Mouse (Mus musculus) layer of hippocampus, adult 11-12 months (tissue): ENCODE data around the gene Trim10.

Source experiments
- DNase-seq: peaks from one replicate; pipeline ENCODE4 v3.0.0; 2022; ENCODE audit warnings: low spot score

Gene Trim10

DNA sequence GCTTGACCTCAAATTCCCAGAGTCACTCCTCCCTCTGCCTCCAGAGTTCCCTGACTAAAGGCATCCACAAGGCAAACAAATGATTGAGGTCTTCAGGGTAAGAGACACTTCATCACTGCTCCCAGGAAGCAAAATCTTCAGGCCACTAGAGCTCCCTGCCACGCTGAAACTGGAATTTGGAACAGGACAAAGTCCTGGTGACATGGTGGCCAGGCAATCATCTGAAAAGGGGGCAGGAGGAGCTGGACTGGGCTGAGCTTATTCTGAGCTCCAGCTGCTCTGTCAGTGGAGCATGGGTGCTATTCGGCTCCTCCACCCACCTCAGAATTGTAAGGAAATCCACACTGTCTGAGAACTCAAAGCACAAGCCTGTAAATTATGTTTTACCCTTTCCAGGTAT, 42.7 kb downstream of the Trim10 start:
- no peak for DNase-seq

DNA sequence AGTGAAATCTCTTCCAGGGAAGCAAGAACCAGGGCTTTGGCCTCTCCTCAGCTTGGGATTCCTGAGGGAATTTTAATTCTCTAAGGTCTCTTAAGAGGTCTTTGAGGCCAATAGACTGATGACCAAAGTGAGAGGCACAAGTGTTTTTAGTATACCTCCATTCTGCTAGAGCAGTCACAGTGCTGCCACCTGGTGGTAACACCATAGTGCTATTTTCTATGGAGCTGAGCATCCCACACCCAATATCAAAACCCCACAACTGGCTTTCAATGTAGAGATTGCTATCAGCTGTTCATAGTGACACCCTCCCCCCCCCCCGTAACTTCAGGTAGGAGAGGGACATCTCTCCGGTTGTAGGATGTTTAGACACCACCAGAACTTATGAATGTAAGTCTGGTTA, 44.7 kb downstream of the Trim10 start:
- peak; percentile 85 for DNase-seq

DNA sequence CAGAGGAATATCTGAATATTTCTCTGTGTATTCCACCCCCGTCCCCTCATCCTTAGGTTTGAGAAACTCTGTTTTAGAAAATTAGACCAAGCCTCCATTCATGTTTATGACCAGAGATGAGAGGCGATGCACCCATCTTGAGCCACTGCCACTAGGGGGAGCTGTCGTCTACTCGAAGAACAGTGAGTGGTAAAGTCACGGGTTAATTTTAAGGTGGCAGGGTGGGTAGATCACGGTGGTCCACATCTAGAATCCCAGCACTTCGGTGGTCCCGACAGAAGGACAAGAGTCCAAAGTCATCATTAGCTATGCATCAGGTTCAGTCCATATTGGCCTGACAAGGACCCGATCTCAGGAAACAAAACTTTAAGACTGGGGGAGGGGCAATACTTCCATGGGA, 45.7 kb downstream of the Trim10 start:
- peak; percentile 68 for DNase-seq

DNA sequence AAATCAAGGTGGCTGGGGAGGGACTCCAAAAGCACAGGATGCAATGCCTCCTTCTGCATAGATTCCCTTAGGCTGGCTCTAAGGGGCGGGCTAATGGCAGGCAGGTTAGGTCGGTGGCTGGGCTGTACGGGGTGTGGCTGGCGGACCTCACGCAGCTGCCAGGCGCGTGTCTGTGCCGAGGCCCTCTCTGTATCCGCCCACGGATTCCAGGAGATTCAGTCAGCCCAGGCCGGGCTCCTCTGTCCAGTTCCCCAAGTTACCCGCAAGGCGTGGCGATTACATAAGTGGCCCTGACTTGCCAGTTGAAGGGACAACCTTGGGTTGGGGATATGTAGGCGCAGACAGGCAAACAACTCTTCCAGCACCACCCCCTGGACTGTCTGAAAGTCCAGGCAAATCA, 50.9 kb downstream of the Trim10 start:
- no peak for DNase-seq

DNA sequence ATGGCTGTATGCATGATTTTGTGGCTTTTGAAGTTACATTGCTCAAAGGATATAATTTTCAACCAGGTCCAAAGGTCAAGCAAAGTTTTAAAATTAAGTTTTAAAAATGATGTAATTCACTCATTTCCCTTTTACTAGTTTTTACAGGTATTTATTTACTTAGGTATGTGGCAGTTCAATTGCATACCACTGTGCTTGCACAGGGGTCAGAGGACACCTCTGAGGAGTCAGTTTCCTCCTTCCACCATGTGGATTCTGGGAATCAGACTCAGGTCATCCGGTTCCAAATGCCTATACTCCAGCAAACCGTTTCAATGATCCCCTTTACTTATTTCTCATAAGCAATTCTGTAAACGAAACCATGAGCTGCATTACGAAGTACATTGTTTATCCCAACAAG, 53.3 kb downstream of the Trim10 start:
- no peak for DNase-seq

DNA sequence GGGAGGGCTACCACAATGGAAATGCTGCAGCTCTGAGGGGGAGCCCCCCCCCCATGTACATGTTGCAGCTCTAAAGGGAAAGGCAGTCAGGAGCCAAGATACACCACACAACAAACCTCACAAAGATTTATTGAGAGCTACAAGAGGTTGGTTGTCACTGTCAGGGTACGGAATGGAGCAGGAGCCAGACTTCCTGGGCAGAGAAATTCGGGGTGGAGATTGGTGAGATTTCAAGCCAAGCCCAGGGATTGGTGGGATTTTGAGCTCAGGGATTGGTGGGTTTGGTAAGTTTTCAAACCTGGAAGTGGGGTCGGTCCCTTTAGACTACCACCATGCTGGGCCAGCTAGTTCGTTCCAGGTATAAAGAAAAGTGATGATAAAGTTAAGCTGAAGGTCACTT, 54.1 kb downstream of the Trim10 start:
- DNase-seq: no peak
